Mouse (Mus musculus): ENCODE results near the gene Timm9. TPM values are rescaled to one million over a fixed set of nuclear protein-coding genes. Genes with fewer than 3 reads are reported as not detected.

The Timm9 gene
- 69.1 and 79.3 TPM in 2 replicates for total RNA-seq (2017)

DNA sequence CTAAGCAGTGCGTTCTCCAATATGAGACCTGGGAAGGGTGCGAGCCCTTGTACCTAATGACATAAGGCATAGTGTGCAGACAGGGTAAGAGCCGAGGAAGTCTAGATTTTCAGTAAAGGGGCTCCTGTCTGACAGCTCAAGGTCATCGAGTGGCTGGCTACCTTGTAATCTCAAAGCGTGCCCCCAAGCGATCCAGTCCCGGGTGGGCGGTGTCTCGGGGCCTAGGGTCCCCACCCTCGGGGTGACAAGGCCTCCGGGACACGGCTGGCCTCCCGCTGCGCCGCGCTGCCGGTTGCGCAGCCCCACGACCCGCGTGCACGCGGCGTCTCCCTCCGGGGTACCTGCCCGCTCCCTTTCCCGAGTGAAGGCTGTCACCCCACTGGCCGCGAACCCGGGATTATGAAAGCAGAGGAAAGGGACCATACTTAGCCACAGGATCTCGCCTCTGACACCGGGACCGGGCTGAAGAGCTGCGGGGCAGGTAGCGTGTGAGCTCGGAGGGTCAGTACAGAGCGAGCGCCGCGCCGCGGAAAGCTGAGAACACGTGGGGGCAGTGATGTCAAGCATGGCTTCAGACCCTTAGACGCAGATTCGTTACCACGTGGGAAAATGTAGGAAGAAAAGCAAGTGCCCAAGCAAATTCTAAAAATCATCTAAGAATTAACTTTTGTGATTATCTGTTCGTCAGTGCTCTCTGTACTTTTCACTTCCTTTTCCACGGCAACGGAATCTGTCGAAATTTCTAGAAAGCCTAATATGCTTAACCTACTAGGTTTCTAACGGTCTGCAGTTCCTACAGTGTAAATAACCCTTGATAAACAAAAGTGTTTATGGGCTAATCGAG lies at the start of gene Timm9, which contains the start of gene 2700049A03Rik:
TSS of gene Timm9 (minus strand) at position 555 of the 844 bp plus-strand sequence.
TSS of gene 2700049A03Rik (plus strand) at position 719 of the 844 bp plus-strand sequence.
- peak; percentile 82 for ATAC-seq (replicated peaks; ENCODE audit: low read depth, poor library complexity, severe bottlenecking)

GRCm38 (mm10) chr12:71184396-71184795 lies 47.9 kb upstream of the Timm9 start:
- ATAC-seq (replicated peaks; ENCODE audit: low read depth, poor library complexity, severe bottlenecking): no peak

GRCm38 (mm10) chr12:71183736-71184135 lies 47.3 kb upstream of the Timm9 start:
- no peak for ATAC-seq (replicated peaks; ENCODE audit: low read depth, poor library complexity, severe bottlenecking)

- no peak for ATAC-seq (replicated peaks; ENCODE audit: low read depth, poor library complexity, severe bottlenecking)
Observed at GRCm38 (mm10) chr12:71169911-71170310, 33.4 kb upstream of the Timm9 start.

DNA sequence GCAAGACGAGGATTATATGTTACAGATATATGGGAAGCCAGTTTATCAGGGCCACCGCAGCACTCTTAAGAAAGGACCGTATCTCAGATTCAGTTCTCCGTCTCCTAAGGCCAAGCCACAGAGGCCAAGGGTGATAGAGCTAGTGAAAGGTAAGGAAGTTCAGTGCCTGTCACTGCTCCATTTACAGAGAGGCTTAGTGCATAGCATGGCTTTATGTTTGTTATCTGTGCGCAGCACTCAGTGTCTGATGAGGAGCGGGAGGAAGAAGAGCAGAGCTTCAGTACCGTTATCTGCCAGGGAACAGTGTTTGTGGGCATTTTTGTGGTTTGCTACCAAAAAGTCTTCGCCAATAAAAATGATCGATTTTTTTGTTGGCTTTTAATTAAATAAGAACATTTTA lies 27.9 kb upstream of the Timm9 start:
- peak; percentile 98 for ATAC-seq (replicated peaks; ENCODE audit: low read depth, poor library complexity, severe bottlenecking)

DNA sequence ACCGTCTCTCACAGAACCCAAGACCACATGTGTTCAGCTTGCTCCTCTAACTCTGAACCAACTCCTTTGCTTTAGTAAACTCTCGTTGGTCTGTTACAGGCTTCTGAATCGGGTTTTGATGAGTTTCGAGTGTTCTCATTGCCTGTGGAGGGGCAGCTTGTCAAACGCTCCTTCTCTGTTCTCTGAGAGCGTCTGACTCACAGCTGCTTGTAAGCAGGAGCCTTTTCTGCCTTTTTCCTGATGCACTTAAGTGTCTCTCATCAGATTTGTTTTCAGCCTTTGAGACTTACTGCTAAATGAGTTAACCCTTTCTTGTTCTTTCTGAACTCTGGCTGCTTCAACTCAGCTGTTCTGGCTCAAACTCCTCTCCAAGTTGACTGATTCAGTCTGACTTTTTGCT lies 21.5 kb upstream of the Timm9 start:
- ATAC-seq (replicated peaks; ENCODE audit: low read depth, poor library complexity, severe bottlenecking): no peak

GRCm38 (mm10) chr12:71154979-71155378 lies 18.5 kb upstream of the Timm9 start:
- ATAC-seq (replicated peaks; ENCODE audit: low read depth, poor library complexity, severe bottlenecking): no peak

DNA sequence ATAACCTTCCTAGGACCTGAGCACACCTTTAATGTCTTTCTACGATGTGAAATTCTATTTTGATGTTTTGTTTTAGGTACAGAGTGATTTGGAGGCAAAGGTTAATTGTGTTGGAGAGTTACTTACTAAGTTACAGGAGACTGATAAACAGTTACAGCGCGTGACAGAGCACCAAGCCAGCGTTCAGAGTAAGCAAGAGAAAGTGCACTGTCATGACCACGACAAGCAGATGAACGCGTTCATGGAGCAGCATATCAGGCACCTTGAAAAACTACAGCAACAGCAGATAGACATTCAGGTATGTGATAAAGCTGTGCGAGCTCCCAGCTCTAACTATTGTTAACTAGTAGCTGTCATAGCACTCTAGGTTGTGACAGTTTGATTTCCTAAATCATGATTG lies 13.7 kb upstream of the Timm9 start:
- ATAC-seq (replicated peaks; ENCODE audit: low read depth, poor library complexity, severe bottlenecking): peak; percentile 52; the same call in 1 of the 2 replicates

GRCm38 (mm10) chr12:71149456-71149855 lies 13.0 kb upstream of the Timm9 start:
- no peak for ATAC-seq (replicated peaks; ENCODE audit: low read depth, poor library complexity, severe bottlenecking)

DNA sequence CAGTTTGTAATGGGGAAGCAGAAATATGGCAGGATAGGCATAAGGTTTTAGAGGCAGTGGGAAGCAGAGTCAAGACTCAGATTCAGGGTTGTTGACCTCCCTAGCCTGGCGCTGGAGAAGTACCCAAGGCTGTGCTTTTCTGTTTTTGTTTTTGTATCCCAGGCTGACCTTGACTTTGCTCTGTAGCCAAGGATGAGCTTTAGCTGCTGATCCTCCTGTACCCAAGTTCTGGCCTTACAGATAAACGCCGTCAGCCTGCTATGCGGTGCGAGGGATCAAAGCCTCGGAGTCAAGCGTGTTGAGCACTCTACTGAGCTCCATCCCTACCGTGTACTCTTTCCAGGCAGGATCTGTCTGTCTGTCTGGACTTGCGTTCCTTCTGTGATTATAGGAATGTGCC lies 12.3 kb upstream of the Timm9 start:
- ATAC-seq (replicated peaks; ENCODE audit: low read depth, poor library complexity, severe bottlenecking): no peak

GRCm38 (mm10) chr12:71147641-71148040 lies 11.2 kb upstream of the Timm9 start:
- peak; percentile 69; the same call in 1 of the 2 replicates for ATAC-seq (replicated peaks; ENCODE audit: low read depth, poor library complexity, severe bottlenecking)

DNA sequence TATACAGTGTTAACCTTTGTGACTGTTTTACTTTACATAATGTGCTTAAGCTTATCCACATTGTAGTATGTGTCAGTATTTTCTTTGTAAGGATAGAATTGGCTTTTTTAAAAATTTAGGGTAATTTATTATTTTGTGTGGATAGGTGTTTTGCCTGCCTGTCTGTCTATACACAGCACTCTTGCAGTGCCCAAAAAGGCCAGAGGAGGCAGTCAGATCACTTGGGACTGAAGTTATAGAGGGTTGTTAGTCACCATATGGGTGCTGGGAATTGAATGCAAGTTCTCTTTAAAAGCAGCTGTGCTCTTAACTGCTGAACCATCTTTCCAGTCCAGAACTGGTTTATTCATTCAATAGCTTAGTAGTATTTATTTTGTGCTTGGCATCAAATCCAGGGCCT lies 4.7 kb upstream of the Timm9 start:
- no peak for ATAC-seq (replicated peaks; ENCODE audit: low read depth, poor library complexity, severe bottlenecking)

DNA sequence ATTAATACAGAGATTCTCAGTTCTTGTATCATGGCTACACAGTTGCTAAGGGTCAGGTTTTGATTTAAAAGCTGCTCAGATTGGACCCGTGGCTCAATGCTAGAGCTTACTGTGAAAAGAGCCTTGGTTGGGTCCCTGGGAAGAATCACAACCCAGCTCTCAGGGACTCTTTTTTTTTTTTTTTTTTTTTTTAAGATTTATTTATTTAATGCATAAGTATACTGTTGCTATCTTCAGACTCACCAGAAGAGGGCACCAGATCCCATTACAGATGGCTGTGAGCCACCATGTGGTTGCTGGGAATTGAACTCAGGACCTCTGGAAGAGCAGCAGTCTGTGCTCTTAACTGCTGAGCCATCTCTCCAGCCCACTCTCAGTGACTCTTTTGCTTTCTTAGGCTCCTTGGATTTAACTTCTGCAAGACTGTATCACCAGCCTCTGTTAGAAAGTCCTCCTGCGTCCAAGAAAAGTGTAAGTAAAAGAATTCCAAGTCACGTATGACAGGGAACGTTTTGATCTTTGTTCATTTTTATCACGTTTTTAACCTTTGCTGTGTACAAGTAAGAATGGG lies 2.9 kb upstream of the Timm9 start:
- no peak for ATAC-seq (replicated peaks; ENCODE audit: low read depth, poor library complexity, severe bottlenecking)

GRCm38 (mm10) chr12:71137686-71138085 lies 1.2 kb upstream of the Timm9 start:
- no peak for ATAC-seq (replicated peaks; ENCODE audit: low read depth, poor library complexity, severe bottlenecking)

DNA sequence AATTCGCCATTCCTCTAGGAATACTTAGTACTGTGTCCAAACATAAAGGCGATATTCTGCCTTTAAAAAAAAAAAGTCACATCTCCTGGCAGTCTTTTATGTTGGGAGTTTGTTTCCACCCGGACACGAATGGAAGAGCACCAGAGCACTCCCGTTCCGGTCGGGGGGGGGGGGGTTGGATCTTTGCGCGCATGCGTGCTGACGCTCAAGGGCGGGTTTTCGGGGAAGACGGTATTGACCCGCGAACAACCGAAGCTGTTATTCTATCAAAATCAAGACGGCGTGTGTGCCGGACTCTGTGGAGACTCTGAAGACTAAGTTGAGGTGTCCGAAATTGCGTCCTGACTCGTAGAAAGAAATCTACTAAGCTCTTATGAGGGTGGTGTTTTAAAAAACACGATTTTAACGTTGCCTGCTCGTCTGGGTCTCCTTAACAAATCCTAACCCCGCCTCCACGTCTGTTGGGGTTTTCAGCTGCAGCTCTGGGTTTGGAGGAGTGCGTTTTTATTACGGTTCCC lies 549 bp upstream of the Timm9 start:
- peak; percentile 83 for ATAC-seq (replicated peaks; ENCODE audit: low read depth, poor library complexity, severe bottlenecking)

DNA sequence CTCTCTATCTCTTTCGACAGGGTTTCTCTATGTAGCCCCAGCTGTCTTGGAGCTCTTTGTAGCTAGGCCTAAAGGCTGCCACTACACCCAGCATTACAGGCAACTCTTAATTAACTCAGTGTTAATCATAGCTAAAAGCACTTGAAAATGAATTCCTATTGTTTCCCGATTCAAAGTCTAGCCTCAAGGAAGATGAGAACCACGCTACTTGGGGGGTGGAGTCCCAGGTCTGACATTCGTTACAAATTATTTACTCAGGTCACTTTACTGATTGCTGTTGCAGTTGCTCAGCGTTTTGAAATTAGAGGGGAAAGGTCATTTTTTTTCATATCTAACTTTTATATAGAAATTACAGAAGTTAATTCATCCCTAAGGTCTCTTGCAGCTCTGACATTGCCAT lies 903 bp downstream of the Timm9 start:
- ATAC-seq (replicated peaks; ENCODE audit: low read depth, poor library complexity, severe bottlenecking): no peak

DNA sequence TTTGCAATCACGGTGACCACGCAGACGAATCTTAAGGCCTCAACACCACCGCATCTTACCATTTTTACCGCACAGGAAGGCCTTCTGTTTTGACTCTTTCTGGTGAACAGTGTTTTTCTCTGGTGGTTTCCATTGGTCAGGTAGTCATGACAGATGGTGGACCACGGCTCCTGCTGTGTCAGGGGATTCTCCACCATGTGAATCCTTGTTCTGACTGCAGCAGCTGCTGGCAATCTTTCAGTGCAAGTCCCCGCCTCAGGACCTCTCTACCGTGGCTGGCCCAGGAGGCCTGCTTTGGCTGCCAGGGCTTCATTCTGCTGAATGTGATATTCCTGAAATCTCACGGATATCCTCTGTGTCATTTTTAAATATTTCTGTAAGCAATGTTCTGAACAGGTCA lies 13.2 kb downstream of the Timm9 start:
- no peak for ATAC-seq (replicated peaks; ENCODE audit: low read depth, poor library complexity, severe bottlenecking)

GRCm38 (mm10) chr12:71122731-71123130 lies 13.8 kb downstream of the Timm9 start:
- no peak for ATAC-seq (replicated peaks; ENCODE audit: low read depth, poor library complexity, severe bottlenecking)

- ATAC-seq (replicated peaks; ENCODE audit: low read depth, poor library complexity, severe bottlenecking): no peak
Observed at GRCm38 (mm10) chr12:71116411-71116810, 20.1 kb downstream of the Timm9 start.

- peak; percentile 98 for ATAC-seq (replicated peaks; ENCODE audit: low read depth, poor library complexity, severe bottlenecking)
Observed at GRCm38 (mm10) chr12:71113675-71114288, 22.7 kb downstream of the Timm9 start.

GRCm38 (mm10) chr12:71113074-71113473 lies 23.4 kb downstream of the Timm9 start:
- peak; percentile 12; the same call in 1 of the 2 replicates for ATAC-seq (replicated peaks; ENCODE audit: low read depth, poor library complexity, severe bottlenecking)

Data from common myeloid progenitor, adult 5-6 weeks (primary cell).